Mouse (Mus musculus) layer of hippocampus, adult 9-10 months (tissue): ENCODE measurements at regions not wholly inside any gene's neighbourhood (a gene's known extent, or its start where the extent isn't known, plus 50 kb on each side); places are given as distances from the start of the nearest gene placed in this dataset.

Experiments used
- DNase-seq: peaks from one replicate; pipeline ENCODE4 v3.0.0; 2022; ENCODE audit warnings: low spot score

GRCm38 (mm10) chr14:88633771-88634170, 162.6 kb upstream of the Pcdh20 start:
- no peak for DNase-seq

- DNase-seq: no peak
Measured at GRCm38 (mm10) chr14:88595376-88595775, 124.2 kb upstream of the Pcdh20 start.

GRCm38 (mm10) chr14:88570053-88570452, 98.9 kb upstream of the Pcdh20 start:
- DNase-seq: no peak

GRCm38 (mm10) chr14:88567566-88567965, 96.4 kb upstream of the Pcdh20 start:
- peak; percentile 39 for DNase-seq

- DNase-seq: no peak
Measured at GRCm38 (mm10) chr14:88543601-88544000, 72.4 kb upstream of the Pcdh20 start.

GRCm38 (mm10) chr14:88542522-88542921, 71.3 kb upstream of the Pcdh20 start:
- DNase-seq: no peak
